Mouse (Mus musculus): ENCODE results near the gene Muc1.

DNA sequence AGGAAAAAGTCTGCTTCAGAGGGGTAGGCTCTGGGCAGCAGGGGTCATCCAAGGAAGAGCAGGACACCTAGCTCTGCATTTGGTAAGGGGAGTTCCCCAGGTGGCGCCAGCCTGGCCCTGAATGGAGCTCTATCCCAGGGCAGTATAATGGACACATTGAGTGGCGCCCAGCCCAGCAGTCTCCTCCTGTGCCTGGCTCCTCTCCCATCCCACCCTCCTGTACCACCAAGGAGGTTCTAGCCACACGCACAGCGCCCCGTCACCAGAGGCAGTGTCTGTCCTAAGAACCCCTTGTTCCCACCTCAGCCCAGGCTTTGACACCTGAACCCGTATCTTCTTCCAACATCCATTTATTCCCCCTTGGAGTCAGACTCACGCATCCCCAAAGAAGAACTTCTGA, 19.1 kb upstream of the Muc1 start:
- TF ChIP-seq CTCF (conservative IDR thresholded peaks at IDR 0.05; ENCODE audit: insufficient read depth, insufficient read length, low read depth, low read length) (no peak), POLR2A (IDR thresholded peaks at IDR 0.05; ENCODE audit: low read depth, low read length) (no peak)
